ENCODE assay signal across 20 mouse cellular contexts in genomic region chr6:72479645-72480421, GRCm38 (mm10). TPM values are rescaled to one million over a fixed set of nuclear protein-coding genes. Genes with fewer than 3 reads are reported as not detected.
"Had no signal": no experiment of that assay in that cellular context is flagged by ENCODE, and none has a peak within 500 bp of the region (broad histone marks: within the 10 kb centered on the region; RNA-seq: fewer than 3 reads in every experiment).

No protein-coding gene starts in this region.

- H3K4me3 ChIP-seq: layer of hippocampus, adult 2 months; limb, embryonic 12.5 days; liver, embryonic 13.5 days; lung, embryonic 15.5 days; megakaryocyte, embryonic 14.5 days; midbrain, embryonic 13.5 days; myocyte; neural tube, embryonic 15.5 days had no signal

- H3K9me3 ChIP-seq: limb, embryonic 12.5 days; liver, embryonic 13.5 days; lung, embryonic 15.5 days; megakaryocyte, embryonic 14.5 days; midbrain, embryonic 13.5 days; neural tube, embryonic 15.5 days had no signal

- H3K9ac ChIP-seq: limb, embryonic 12.5 days; liver, embryonic 13.5 days; liver, postnatal 0 days; lung, embryonic 15.5 days; midbrain, embryonic 13.5 days; neural tube, embryonic 15.5 days had no signal

- H3K4me1 ChIP-seq: limb, embryonic 12.5 days; lung, embryonic 15.5 days; midbrain, embryonic 13.5 days; neural tube, embryonic 15.5 days had no signal

- ATAC-seq: liver, postnatal 0 days; midbrain, embryonic 13.5 days had no signal

- H3K27me3 ChIP-seq: limb, embryonic 12.5 days; liver, embryonic 13.5 days; lung, embryonic 15.5 days; midbrain, embryonic 13.5 days; neural tube, embryonic 15.5 days had no signal

- DNase-seq: kidney, adult 18-20 months; kidney, postnatal 10 days; kidney, postnatal 4 days; liver; liver, embryonic 13.5 days; liver, postnatal 0 days; right cerebral cortex, adult 18-20 months; right cerebral cortex, postnatal 25 days; thymus, adult 2 months; thymus, postnatal 36 days had no signal

- H3K4me2 ChIP-seq: limb, embryonic 12.5 days; liver, embryonic 13.5 days; lung, embryonic 15.5 days; midbrain, embryonic 13.5 days; neural tube, embryonic 15.5 days had no signal

- H3K27ac ChIP-seq: layer of hippocampus, adult 2 months; limb, embryonic 12.5 days; liver, embryonic 13.5 days; lung, embryonic 15.5 days; midbrain, embryonic 13.5 days; neural tube, embryonic 15.5 days had no signal

- H3K36me3 ChIP-seq: limb, embryonic 12.5 days; liver, embryonic 13.5 days; lung, embryonic 15.5 days; midbrain, embryonic 13.5 days; neural tube, embryonic 15.5 days had no signal

RNA-seq across cellular contexts. Expression of gene Sh2d6, which starts 41.7 kb away (rescaled TPM):
- polyA plus RNA-seq: kidney, embryonic 14.5 days; liver, embryonic 13.5 days; liver, postnatal 0 days; lung, embryonic 15.5 days; neural tube, embryonic 11.5 days; stomach, embryonic 14.5 days had no signal
